Mouse (Mus musculus): ENCODE results near the gene Sh2b3. TPM values are rescaled to one million over a fixed set of nuclear protein-coding genes. Genes with fewer than 3 reads are reported as not detected.

Sh2b3 gene
- 18.1 and 22.9 TPM in 2 replicates for polyA plus RNA-seq (2014; fragmentation: Nextera tagmentation; extraction: Ambion mirVana)

DNA sequence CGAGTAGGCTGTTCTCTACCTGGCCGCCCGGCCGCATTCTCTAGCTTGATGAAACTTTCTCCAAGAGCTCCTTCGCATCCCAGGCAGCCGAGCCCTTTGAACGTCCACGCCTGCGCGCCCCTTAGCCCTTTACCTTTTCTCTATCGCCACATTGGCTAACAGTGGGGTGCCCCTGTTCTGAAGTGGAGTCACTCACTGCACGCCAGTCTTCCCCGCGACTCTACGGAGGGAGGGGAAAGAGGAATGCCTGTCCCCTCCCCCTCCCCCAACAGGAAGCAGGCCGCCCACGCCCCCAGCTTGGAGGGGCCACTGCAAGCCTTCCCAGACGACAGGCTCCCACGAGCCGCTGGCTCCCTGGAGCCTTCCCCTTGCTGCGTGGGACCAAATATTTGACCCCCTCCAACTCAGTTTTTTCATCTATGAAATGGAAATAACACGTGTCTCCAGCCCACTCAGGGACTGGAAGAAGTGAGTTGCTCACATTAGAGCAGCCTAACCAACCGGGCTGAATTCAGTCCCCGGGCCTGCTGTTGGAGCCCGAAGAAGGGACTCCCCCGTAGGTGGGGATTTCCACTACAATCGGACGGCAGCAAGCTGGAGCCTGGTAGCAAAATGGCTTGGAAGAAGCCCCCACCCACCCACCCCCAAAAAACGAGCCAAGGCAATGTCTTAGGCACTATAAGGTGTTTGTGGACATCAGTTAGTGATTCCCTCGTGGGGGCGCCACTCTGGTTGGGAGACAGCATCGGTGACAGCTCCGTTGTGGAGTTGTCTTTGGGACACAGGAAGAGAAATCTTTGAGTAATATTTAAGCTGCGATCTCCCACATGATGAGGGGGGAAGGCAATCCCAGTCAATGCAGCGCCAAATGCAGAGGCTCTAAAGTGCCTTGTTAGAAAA is at the start of gene Sh2b3:
TSS of gene Sh2b3 (minus strand) at position 206 of the 900 bp plus-strand sequence.
- Histone ChIP-seq H3K4me1 (ENCODE audit: control insufficient read depth, insufficient read depth, low read length) (peaks cover 47% of the 10 kb centered on the region), H3K27me3 (ENCODE audit: control insufficient read depth, insufficient read depth, low read length) (no peaks in the 10 kb centered on the region), H3K9me3 (ENCODE audit: control insufficient read depth, low read length) (no peaks in the 10 kb centered on the region), H3K36me3 (ENCODE audit: control insufficient read depth, insufficient read depth, low read length) (no peaks in the 10 kb centered on the region), H3K9ac (ENCODE audit: low read depth, low read length) (peak within 1 kb of the TSS; percentile 79), H3K27ac (ENCODE audit: low read depth, low read length) (peak within 1 kb of the TSS; percentile 82), H3K4me3 (ENCODE audit: low read length) (peak within 1 kb of the TSS; percentile 79), H3K4me2 (replicated peaks; ENCODE audit: low read depth, low read length) (peak within 1 kb of the TSS; percentile 92)
- WGBS: under 1% methylated on average over 35 of the region's 35 CpGs
- peak; percentile 29 for ATAC-seq (ENCODE audit: low FRiP score, low TSS enrichment)

DNA sequence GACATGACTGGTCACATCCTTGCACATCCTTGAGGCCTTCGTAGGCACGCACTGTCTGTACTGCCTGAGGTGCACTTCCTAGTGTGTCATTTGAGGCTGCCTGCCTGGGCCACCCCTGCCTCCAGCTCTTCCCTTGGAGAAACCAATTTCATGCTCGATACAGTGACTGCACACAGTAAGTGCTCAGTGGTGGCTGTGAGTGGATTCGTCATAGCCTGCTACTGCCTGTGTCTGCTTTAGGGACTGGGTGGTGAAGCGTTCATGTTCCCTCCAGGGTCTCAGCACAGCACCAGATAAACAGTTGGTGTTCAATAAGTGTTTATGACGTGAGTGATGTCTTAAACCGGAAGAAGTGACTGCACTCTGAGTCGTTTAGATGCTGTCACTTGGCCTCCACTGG is 45.9 kb upstream of the Sh2b3 start:
- no peak overlapping the region for H3K9ac ChIP-seq (ENCODE audit: low read depth, low read length)
- no peaks in the 10 kb centered on the region for H3K4me1 ChIP-seq (ENCODE audit: control insufficient read depth, insufficient read depth, low read length)
- peaks cover 5% of the 10 kb centered on the region; the same call in 1 of the 2 replicates for H3K9me3 ChIP-seq (ENCODE audit: control insufficient read depth, low read length)
- no peak overlapping the region for H3K27ac ChIP-seq (ENCODE audit: low read depth, low read length)
- no peak for ATAC-seq (ENCODE audit: low FRiP score, low TSS enrichment)
- no peaks in the 10 kb centered on the region for H3K27me3 ChIP-seq (ENCODE audit: control insufficient read depth, insufficient read depth, low read length)
- no peak overlapping the region for H3K4me3 ChIP-seq (ENCODE audit: low read length)
- WGBS: 69% methylated on average over 8 of the region's 8 CpGs
- H3K4me2 ChIP-seq (replicated peaks; ENCODE audit: low read depth, low read length): no peak overlapping the region
- no peaks in the 10 kb centered on the region for H3K36me3 ChIP-seq (ENCODE audit: control insufficient read depth, insufficient read depth, low read length)

GRCm38 (mm10) chr5:121879211-121879610 is 41.8 kb upstream of the Sh2b3 start:
- 68% methylated on average over 6 of the region's 6 CpGs for WGBS
- no peaks in the 10 kb centered on the region for H3K9me3 ChIP-seq (ENCODE audit: control insufficient read depth, low read length)
- no peaks in the 10 kb centered on the region for H3K4me1 ChIP-seq (ENCODE audit: control insufficient read depth, insufficient read depth, low read length)
- no peak overlapping the region for H3K9ac ChIP-seq (ENCODE audit: low read depth, low read length)
- ATAC-seq (ENCODE audit: low FRiP score, low TSS enrichment): no peak
- no peak overlapping the region for H3K4me3 ChIP-seq (ENCODE audit: low read length)
- no peaks in the 10 kb centered on the region for H3K27me3 ChIP-seq (ENCODE audit: control insufficient read depth, insufficient read depth, low read length)
- H3K36me3 ChIP-seq (ENCODE audit: control insufficient read depth, insufficient read depth, low read length): peaks cover 13% of the 10 kb centered on the region; the same call in 1 of the 2 replicates
- no peak overlapping the region for H3K4me2 ChIP-seq (replicated peaks; ENCODE audit: low read depth, low read length)
- H3K27ac ChIP-seq (ENCODE audit: low read depth, low read length): no peak overlapping the region

DNA sequence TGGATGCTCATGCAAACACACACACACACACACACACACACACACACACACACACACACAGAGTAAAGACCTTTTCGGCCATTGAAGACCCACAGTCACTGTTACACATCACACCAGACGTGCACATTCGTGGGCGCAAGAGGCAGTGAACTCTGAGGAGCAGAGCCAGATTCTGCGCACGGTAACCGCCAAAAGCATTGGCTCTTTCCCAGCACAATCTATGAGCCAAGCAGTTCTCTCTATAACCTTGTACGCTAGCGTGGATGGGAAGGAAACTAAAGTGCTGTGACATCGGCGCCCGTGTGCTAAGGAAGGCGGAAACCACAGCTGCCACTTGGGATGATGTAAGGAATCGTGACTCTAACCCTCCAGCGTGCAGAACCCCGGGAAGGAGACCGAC is 41.3 kb upstream of the Sh2b3 start:
- Histone ChIP-seq H3K9ac (ENCODE audit: low read depth, low read length) (no peak overlapping the region), H3K27me3 (ENCODE audit: control insufficient read depth, insufficient read depth, low read length) (no peaks in the 10 kb centered on the region), H3K9me3 (ENCODE audit: control insufficient read depth, low read length) (no peaks in the 10 kb centered on the region), H3K4me1 (ENCODE audit: control insufficient read depth, insufficient read depth, low read length) (no peaks in the 10 kb centered on the region), H3K4me3 (ENCODE audit: low read length) (no peak overlapping the region), H3K36me3 (ENCODE audit: control insufficient read depth, insufficient read depth, low read length) (peaks cover 16% of the 10 kb centered on the region; the same call in 1 of the 2 replicates), H3K4me2 (replicated peaks; ENCODE audit: low read depth, low read length) (no peak overlapping the region), H3K27ac (ENCODE audit: low read depth, low read length) (no peak overlapping the region)
- WGBS: 91% methylated on average over 17 of the region's 17 CpGs
- ATAC-seq (ENCODE audit: low FRiP score, low TSS enrichment): no peak

GRCm38 (mm10) chr5:121876901-121877300 is 39.5 kb upstream of the Sh2b3 start:
- Histone ChIP-seq H3K27ac (ENCODE audit: low read depth, low read length) (no peak overlapping the region), H3K36me3 (ENCODE audit: control insufficient read depth, insufficient read depth, low read length) (peaks cover 17% of the 10 kb centered on the region; the same call in 1 of the 2 replicates), H3K27me3 (ENCODE audit: control insufficient read depth, insufficient read depth, low read length) (no peaks in the 10 kb centered on the region), H3K4me1 (ENCODE audit: control insufficient read depth, insufficient read depth, low read length) (no peaks in the 10 kb centered on the region), H3K9me3 (ENCODE audit: control insufficient read depth, low read length) (no peaks in the 10 kb centered on the region), H3K4me2 (replicated peaks; ENCODE audit: low read depth, low read length) (no peak overlapping the region), H3K9ac (ENCODE audit: low read depth, low read length) (no peak overlapping the region), H3K4me3 (ENCODE audit: low read length) (no peak overlapping the region)
- ATAC-seq (ENCODE audit: low FRiP score, low TSS enrichment): no peak
- WGBS: 84% methylated on average over 12 of the region's 12 CpGs

DNA sequence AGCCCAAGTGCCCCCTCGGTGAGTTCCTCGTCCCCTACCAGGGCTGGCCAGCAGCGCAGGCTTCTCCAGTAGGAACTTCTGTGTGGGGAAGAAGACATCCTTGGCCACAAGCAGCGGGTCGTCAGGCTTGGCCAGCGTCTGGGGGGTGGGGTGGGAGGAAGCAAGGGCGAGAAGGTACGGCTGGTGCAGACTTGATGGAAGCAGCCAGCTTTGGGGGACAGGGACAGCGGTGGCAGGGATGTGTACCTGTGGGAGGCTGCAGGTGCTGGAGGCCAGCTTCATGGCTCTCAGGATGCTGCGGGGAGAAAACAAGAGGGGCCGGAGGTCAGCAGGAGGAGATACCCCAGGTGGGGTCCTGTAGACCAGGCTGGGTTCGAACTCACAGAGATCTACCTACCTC is 37.6 kb upstream of the Sh2b3 start:
- no peaks in the 10 kb centered on the region for H3K9me3 ChIP-seq (ENCODE audit: control insufficient read depth, low read length)
- no peak overlapping the region for H3K9ac ChIP-seq (ENCODE audit: low read depth, low read length)
- H3K27ac ChIP-seq (ENCODE audit: low read depth, low read length): no peak overlapping the region
- H3K27me3 ChIP-seq (ENCODE audit: control insufficient read depth, insufficient read depth, low read length): no peaks in the 10 kb centered on the region
- H3K4me3 ChIP-seq (ENCODE audit: low read length): no peak overlapping the region
- H3K4me1 ChIP-seq (ENCODE audit: control insufficient read depth, insufficient read depth, low read length): no peaks in the 10 kb centered on the region
- 93% methylated on average over 12 of the region's 12 CpGs for WGBS
- peaks cover 17% of the 10 kb centered on the region; the same call in 1 of the 2 replicates for H3K36me3 ChIP-seq (ENCODE audit: control insufficient read depth, insufficient read depth, low read length)
- no peak overlapping the region for H3K4me2 ChIP-seq (replicated peaks; ENCODE audit: low read depth, low read length)
- ATAC-seq (ENCODE audit: low FRiP score, low TSS enrichment): no peak

DNA sequence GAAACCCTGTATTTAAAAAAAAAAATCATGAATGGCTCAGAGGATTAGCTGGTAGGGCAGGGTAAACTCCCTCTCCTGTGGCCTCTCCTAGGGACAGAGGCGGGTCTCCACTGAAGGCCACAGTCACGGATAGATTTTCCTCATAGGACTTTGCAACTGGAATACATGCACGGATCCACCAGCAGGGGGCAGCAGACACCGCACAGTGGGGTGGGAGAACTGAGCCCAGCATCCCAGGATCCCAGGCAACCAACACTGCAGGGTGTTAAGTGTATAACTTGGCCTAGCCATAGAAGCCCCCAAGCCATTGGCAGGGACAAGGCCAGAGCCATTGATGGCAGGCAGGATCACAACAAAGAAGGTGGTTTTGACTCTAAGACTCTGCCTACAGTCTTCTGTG is 34.7 kb upstream of the Sh2b3 start:
- no peaks in the 10 kb centered on the region for H3K9me3 ChIP-seq (ENCODE audit: control insufficient read depth, low read length)
- ATAC-seq (ENCODE audit: low FRiP score, low TSS enrichment): peak; percentile 46; the same call in 1 of the 2 replicates
- H3K9ac ChIP-seq (ENCODE audit: low read depth, low read length): no peak overlapping the region
- H3K4me1 ChIP-seq (ENCODE audit: control insufficient read depth, insufficient read depth, low read length): no peaks in the 10 kb centered on the region
- H3K27me3 ChIP-seq (ENCODE audit: control insufficient read depth, insufficient read depth, low read length): no peaks in the 10 kb centered on the region
- no peak overlapping the region for H3K4me2 ChIP-seq (replicated peaks; ENCODE audit: low read depth, low read length)
- H3K27ac ChIP-seq (ENCODE audit: low read depth, low read length): no peak overlapping the region
- WGBS: 9% methylated on average over 4 of the region's 4 CpGs
- peaks cover 22% of the 10 kb centered on the region; the same call in 1 of the 2 replicates for H3K36me3 ChIP-seq (ENCODE audit: control insufficient read depth, insufficient read depth, low read length)
- no peak overlapping the region for H3K4me3 ChIP-seq (ENCODE audit: low read length)

DNA sequence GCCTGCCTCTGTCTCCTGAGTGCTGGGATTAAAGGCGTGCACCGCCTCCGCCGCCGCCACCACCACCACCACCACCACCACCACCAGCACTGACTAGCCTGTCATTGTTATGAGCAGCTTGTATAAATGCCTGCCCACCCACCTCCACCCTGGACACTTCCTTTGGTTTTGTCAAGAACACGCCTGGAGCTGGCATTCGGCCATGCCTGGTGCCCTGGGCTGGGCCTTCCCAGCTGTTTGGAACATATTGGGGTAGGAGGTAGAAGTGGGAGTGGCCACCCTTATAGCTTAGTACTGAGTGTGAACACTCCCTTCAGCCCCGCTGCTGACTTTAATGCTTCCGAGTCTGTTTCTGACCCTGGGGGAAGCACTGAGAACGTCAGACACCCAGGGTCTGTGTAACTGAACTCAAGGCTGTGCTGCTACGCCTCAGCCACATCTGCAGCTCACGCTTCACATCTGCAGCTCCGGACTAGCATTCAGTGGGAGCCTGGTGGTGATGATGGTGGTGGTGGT is 34.1 kb upstream of the Sh2b3 start:
- peaks cover 18% of the 10 kb centered on the region; the same call in 1 of the 2 replicates for H3K36me3 ChIP-seq (ENCODE audit: control insufficient read depth, insufficient read depth, low read length)
- no peaks in the 10 kb centered on the region for H3K4me1 ChIP-seq (ENCODE audit: control insufficient read depth, insufficient read depth, low read length)
- H3K9me3 ChIP-seq (ENCODE audit: control insufficient read depth, low read length): no peaks in the 10 kb centered on the region
- no peak overlapping the region for H3K9ac ChIP-seq (ENCODE audit: low read depth, low read length)
- ATAC-seq (ENCODE audit: low FRiP score, low TSS enrichment): no peak
- no peak overlapping the region for H3K27ac ChIP-seq (ENCODE audit: low read depth, low read length)
- no peaks in the 10 kb centered on the region for H3K27me3 ChIP-seq (ENCODE audit: control insufficient read depth, insufficient read depth, low read length)
- WGBS: 83% methylated on average over 13 of the region's 13 CpGs
- no peak overlapping the region for H3K4me3 ChIP-seq (ENCODE audit: low read length)
- H3K4me2 ChIP-seq (replicated peaks; ENCODE audit: low read depth, low read length): no peak overlapping the region

DNA sequence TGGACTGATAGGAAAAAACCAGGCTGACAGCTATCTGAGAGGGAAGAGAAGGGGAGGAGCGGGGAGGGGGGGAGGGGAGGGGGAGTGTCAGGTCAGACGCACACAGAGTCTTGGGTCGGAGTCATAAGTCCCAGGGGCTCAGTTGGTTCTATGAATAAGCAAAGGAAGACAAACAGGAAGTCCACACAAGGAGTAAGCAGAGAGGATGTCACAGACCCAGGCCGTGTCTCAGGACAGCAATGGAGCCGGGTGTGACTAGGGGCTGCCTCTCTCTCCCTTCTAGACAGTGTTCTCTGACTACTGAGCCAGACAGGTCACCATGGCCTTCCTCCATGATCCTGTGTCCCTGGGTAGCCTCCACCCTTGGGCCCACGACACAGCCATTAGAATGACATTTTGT is 33.4 kb upstream of the Sh2b3 start:
- Histone ChIP-seq H3K9me3 (ENCODE audit: control insufficient read depth, low read length) (no peaks in the 10 kb centered on the region), H3K9ac (ENCODE audit: low read depth, low read length) (no peak overlapping the region), H3K4me2 (replicated peaks; ENCODE audit: low read depth, low read length) (no peak overlapping the region), H3K36me3 (ENCODE audit: control insufficient read depth, insufficient read depth, low read length) (peaks cover 13% of the 10 kb centered on the region; the same call in 1 of the 2 replicates), H3K27me3 (ENCODE audit: control insufficient read depth, insufficient read depth, low read length) (no peaks in the 10 kb centered on the region), H3K27ac (ENCODE audit: low read depth, low read length) (no peak overlapping the region), H3K4me1 (ENCODE audit: control insufficient read depth, insufficient read depth, low read length) (no peaks in the 10 kb centered on the region), H3K4me3 (ENCODE audit: low read length) (no peak overlapping the region)
- ATAC-seq (ENCODE audit: low FRiP score, low TSS enrichment): no peak
- WGBS: 70% methylated on average over 5 of the region's 6 CpGs

Data from kidney, embryonic 14.5 days (tissue).